Mouse (Mus musculus) small intestine, adult 2 months (tissue): Measurements from ENCODE around the gene Tyrobp. TPM values are rescaled to one million over a fixed set of nuclear protein-coding genes. Genes with fewer than 3 reads are reported as not detected.

Source experiments
- H3K27ac ChIP-seq: fragments of 200-500 bp; 2 replicates; pipeline ENCODE4 v1.5.1; 2012; ENCODE audit warnings: low read depth, low read length, control low read depth, inconsistent platforms; ENCODE audit not compliant: insufficient read depth
- H3K27me3 ChIP-seq: fragments of 200-500 bp; 2 replicates; pipeline ENCODE4 v1.6.1; 2012; ENCODE audit warnings: mild to moderate bottlenecking, moderate library complexity, low read length, inconsistent platforms; ENCODE audit not compliant: control insufficient read depth, insufficient read depth
- H3K36me3 ChIP-seq: fragments of 200-500 bp; 2 replicates; pipeline ENCODE4 v1.6.1; 2012; ENCODE audit warnings: mild to moderate bottlenecking, low read length, control low read depth, inconsistent platforms; ENCODE audit not compliant: control insufficient read depth, insufficient read depth
- H3K4me1 ChIP-seq: fragments of 200-500 bp; 2 replicates; pipeline ENCODE4 v1.6.1; 2012; ENCODE audit warnings: low read length, inconsistent platforms, mixed read lengths; ENCODE audit not compliant: control insufficient read depth, insufficient read depth, insufficient read length
- H3K4me3 ChIP-seq: fragments of 200-500 bp; 2 replicates; pipeline ENCODE4 v1.5.1; 2012; ENCODE audit warnings: low read depth, mild to moderate bottlenecking, control low read depth, inconsistent platforms, low read length, moderate library complexity
- CTCF ChIP-seq: fragments of 200-500 bp; IDR thresholded peaks from 2 replicates; pipeline ENCODE4 v1.5.1; 2012; ENCODE audit warnings: low read depth, mild to moderate bottlenecking, control low read depth, inconsistent platforms, low read length, moderate library complexity, mixed read lengths; ENCODE audit not compliant: insufficient replicate concordance, insufficient read length; ENCODE audit errors: extremely low read depth
- POLR2A ChIP-seq: fragments of 200-500 bp; IDR thresholded peaks from 2 replicates; pipeline ENCODE4 v1.6.1; 2012; ENCODE audit warnings: low read depth, mild to moderate bottlenecking, control low read depth, inconsistent platforms, low read length, moderate library complexity
- WGBS: fragments of 180-500 bp; shearing (Covaris S2); methylation state at CpG from one replicate; pipeline ENCODE4 v1.1.7; 2018; 5-methylcytosine and 5-hydroxymethylcytosine counted together
- polyA plus RNA-seq: library from polyadenylated mRNA; depleted of rRNA; stranded (reverse); fragments of >200 nt; gene quantifications from 2 replicates; pipeline ENCODE4 v1.2.3, GENCODE M21; 2012

Tyrobp gene
- polyA plus RNA-seq, 1 experiment = 101 TPM

- WGBS = 41% methylated on average over 11 of the region's 11 CpGs
These were observed 19.2 kb upstream of the Tyrobp start for GRCm38 (mm10) chr7:30394379-30394778.

GRCm38 (mm10) chr7:30394871-30395270 lies 18.7 kb upstream of the Tyrobp start:
- peak overlapping the region; percentile 66; the same call in 1 of the 2 replicates for H3K27ac ChIP-seq
- H3K4me1 ChIP-seq = no peaks in the 10 kb centered on the region
- WGBS = 52% methylated on average over 2 of the region's 2 CpGs
- no peak overlapping the region for H3K4me3 ChIP-seq
- TF ChIP-seq CTCF (0 out of 2 replicates have a peak, but pooled peaks have one; percentile 9), POLR2A (no peak)
- no peaks in the 10 kb centered on the region for H3K27me3 ChIP-seq
- H3K36me3 ChIP-seq = no peaks in the 10 kb centered on the region

More at GRCm38 (mm10) chr7:30394379-30394778, 19.2 kb upstream of the Tyrobp start:
- H3K27ac ChIP-seq = peak overlapping the region; percentile 82
- H3K4me1 ChIP-seq = no peaks in the 10 kb centered on the region
- H3K27me3 ChIP-seq = no peaks in the 10 kb centered on the region
- H3K4me3 ChIP-seq = no peak overlapping the region
- TF ChIP-seq CTCF (no peak), POLR2A (no peak)
- H3K36me3 ChIP-seq = no peaks in the 10 kb centered on the region

GRCm38 (mm10) chr7:30399671-30400070 lies 13.9 kb upstream of the Tyrobp start:
- no peak overlapping the region for H3K4me3 ChIP-seq
- 63% methylated on average over 7 of the region's 7 CpGs for WGBS
- no peak for TF ChIP-seq POLR2A
- no peak for TF ChIP-seq CTCF
- no peaks in the 10 kb centered on the region for H3K4me1 ChIP-seq
- H3K27me3 ChIP-seq = no peaks in the 10 kb centered on the region
- H3K36me3 ChIP-seq = no peaks in the 10 kb centered on the region
- no peak overlapping the region for H3K27ac ChIP-seq

- Histone ChIP-seq H3K4me1 (no peaks in the 10 kb centered on the region), H3K27me3 (no peaks in the 10 kb centered on the region), H3K27ac (no peak overlapping the region), H3K4me3 (no peak overlapping the region), H3K36me3 (no peaks in the 10 kb centered on the region)
- no peak for TF ChIP-seq CTCF
- no peak for TF ChIP-seq POLR2A
- 60% methylated on average over 4 of the region's 4 CpGs for WGBS
These were observed 11.2 kb upstream of the Tyrobp start for GRCm38 (mm10) chr7:30402343-30402742.

GRCm38 (mm10) chr7:30408639-30409038 lies 4.9 kb upstream of the Tyrobp start:
- no peak overlapping the region for H3K27ac ChIP-seq
- H3K27me3 ChIP-seq = no peaks in the 10 kb centered on the region
- TF ChIP-seq POLR2A (no peak), CTCF (no peak)
- WGBS = 86% methylated on average over 3 of the region's 3 CpGs
- H3K4me3 ChIP-seq = no peak overlapping the region
- no peaks in the 10 kb centered on the region for H3K36me3 ChIP-seq
- H3K4me1 ChIP-seq = peaks cover 2% of the 10 kb centered on the region; the same call in 1 of the 2 replicates

GRCm38 (mm10) chr7:30409789-30410188 lies 3.8 kb upstream of the Tyrobp start:
- Histone ChIP-seq H3K27me3 (no peaks in the 10 kb centered on the region), H3K36me3 (no peaks in the 10 kb centered on the region), H3K4me3 (no peak overlapping the region), H3K27ac (no peak overlapping the region), H3K4me1 (peaks cover 2% of the 10 kb centered on the region; the same call in 1 of the 2 replicates)
- WGBS = 45% methylated on average over 2 of the region's 2 CpGs
- no peak for TF ChIP-seq POLR2A
- no peak for TF ChIP-seq CTCF

GRCm38 (mm10) chr7:30411023-30411422 lies 2.5 kb upstream of the Tyrobp start:
- WGBS = 74% methylated on average over 3 of the region's 3 CpGs
- no peaks in the 10 kb centered on the region for H3K27me3 ChIP-seq
- H3K4me1 ChIP-seq = peaks cover 2% of the 10 kb centered on the region; the same call in 1 of the 2 replicates
- no peak overlapping the region for H3K4me3 ChIP-seq
- no peak for TF ChIP-seq POLR2A
- no peak for TF ChIP-seq CTCF
- no peaks in the 10 kb centered on the region for H3K36me3 ChIP-seq
- no peak overlapping the region; the same call in 1 of the 2 replicates for H3K27ac ChIP-seq
